Mouse (Mus musculus) kidney, adult 2 months (tissue): Measurements from ENCODE around the gene Zbtb5.

ENCODE experiments used
- CTCF ChIP-seq: fragments of 200-500 bp; conservative IDR thresholded peaks from 2 replicates; pipeline ENCODE4 v1.5.1; 2011; ENCODE audit warnings: low read depth, mild to moderate bottlenecking, control low read depth, low read length, moderate library complexity, mixed read lengths; ENCODE audit not compliant: insufficient read depth, insufficient read length
- POLR2A ChIP-seq: fragments of 200-500 bp; IDR thresholded peaks from one replicate; pipeline ENCODE4 v1.6.1; 2011; ENCODE audit warnings: low read depth, low read length, control low read depth

- TF ChIP-seq CTCF = no peak
- TF ChIP-seq POLR2A = no peak
Measured at GRCm38 (mm10) chr4:45019009-45019408, 6.8 kb upstream of the Zbtb5 start.
